Mouse (Mus musculus): ENCODE measurements at regions not wholly inside any gene's neighbourhood (a gene's known extent, or its start where the extent isn't known, plus 50 kb on each side); places are given as distances from the start of the nearest gene placed in this dataset.

- no peak for TF ChIP-seq CHD2 (IDR thresholded peaks at IDR 0.05; ENCODE audit: low read depth, low read length)
- no peak for TF ChIP-seq HCFC1 (IDR thresholded peaks at IDR 0.05; ENCODE audit: borderline replicate concordance, insufficient read depth, low read length)
- no peak for TF ChIP-seq ZNF384 (IDR thresholded peaks at IDR 0.05; ENCODE audit: low read depth, low read length)
Observed at GRCm38 (mm10) chr7:134607886-134608285, 62.6 kb upstream of the Dock1 start.

Measured in ES-E14 (cell line).